Mouse (Mus musculus): ENCODE measurements at regions not wholly inside any gene's neighbourhood (a gene's known extent, or its start where the extent isn't known, plus 50 kb on each side); places are given as distances from the start of the nearest gene placed in this dataset.

GRCm38 (mm10) chr13:28792461-28793165 is 160.9 kb downstream of the Sox4 start:
- H3K4me3 ChIP-seq (ENCODE audit: low read length): no peak overlapping the region
- H3K4me2 ChIP-seq (ENCODE audit: low read depth, low read length): no peak overlapping the region
- DNase-seq (ENCODE audit: low spot score) (peak; percentile 81), ATAC-seq (0 out of 2 replicates have a peak, but pooled peaks have one; percentile 21)
- peaks cover 8% of the 10 kb centered on the region; the same call in 1 of the 2 replicates for H3K4me1 ChIP-seq (ENCODE audit: insufficient read depth, low read length)
- H3K9me3 ChIP-seq (ENCODE audit: low read length): no peaks in the 10 kb centered on the region
- no peaks in the 10 kb centered on the region for H3K27me3 ChIP-seq (ENCODE audit: insufficient read depth, low read length)
- no peak for TF ChIP-seq CTCF (IDR thresholded peaks at IDR 0.05; ENCODE audit: low read depth)
- WGBS: 35% methylated on average over 12 of the region's 12 CpGs
- no peaks in the 10 kb centered on the region for H3K36me3 ChIP-seq (ENCODE audit: insufficient read depth, low read length)
- no peak overlapping the region for H3K9ac ChIP-seq (replicated peaks; ENCODE audit: low read length)
- 0 out of 2 replicates have a peak overlapping the region, but pooled peaks have one; percentile 16 for H3K27ac ChIP-seq

DNA sequence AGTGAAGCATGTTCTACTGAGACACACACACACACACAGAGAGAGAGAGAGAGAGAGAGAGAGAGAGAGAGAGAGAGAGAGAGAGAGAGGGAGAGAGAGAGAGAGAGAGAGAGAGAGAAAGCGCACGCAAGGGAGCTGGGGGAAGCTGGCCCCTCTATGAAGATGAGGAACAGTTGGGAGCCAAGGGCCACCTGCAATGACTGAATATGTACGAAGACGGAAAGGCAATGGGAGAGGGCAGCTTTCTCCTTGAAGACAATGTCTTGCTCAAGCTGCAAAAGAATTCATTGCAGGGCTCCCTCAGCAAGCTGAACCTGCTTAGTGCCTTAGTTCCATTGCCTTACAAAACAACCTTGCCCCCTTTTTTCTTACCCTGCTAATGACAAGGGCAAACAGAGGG is 163.1 kb downstream of the Sox4 start:
- Histone ChIP-seq H3K27me3 (ENCODE audit: insufficient read depth, low read length) (no peaks in the 10 kb centered on the region), H3K36me3 (ENCODE audit: insufficient read depth, low read length) (no peaks in the 10 kb centered on the region), H3K9me3 (ENCODE audit: low read length) (no peaks in the 10 kb centered on the region), H3K4me3 (ENCODE audit: low read length) (no peak overlapping the region), H3K4me2 (ENCODE audit: low read depth, low read length) (no peak overlapping the region), H3K9ac (replicated peaks; ENCODE audit: low read length) (no peak overlapping the region), H3K27ac (no peak overlapping the region), H3K4me1 (ENCODE audit: insufficient read depth, low read length) (peaks cover 8% of the 10 kb centered on the region; the same call in 1 of the 2 replicates)
- no peak for TF ChIP-seq CTCF (IDR thresholded peaks at IDR 0.05; ENCODE audit: low read depth)
- 54% methylated on average over 4 of the region's 4 CpGs for WGBS
- no peak for DNase-seq (ENCODE audit: low spot score)
- ATAC-seq: no peak

DNA sequence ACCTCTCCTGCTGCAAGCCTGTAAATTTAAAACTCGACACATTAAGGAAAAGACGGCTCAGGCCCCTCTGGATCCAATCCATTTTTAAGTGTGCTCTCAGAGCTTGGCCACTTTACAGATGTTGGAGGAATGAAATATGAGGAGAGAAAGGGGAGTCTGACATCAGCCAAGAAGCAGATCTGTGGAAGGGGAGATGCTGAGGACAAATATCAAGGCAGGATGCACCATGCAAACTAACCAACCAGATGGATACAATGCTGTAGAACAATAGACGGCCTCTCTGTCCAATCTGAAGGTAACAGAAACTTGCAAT is 166.2 kb downstream of the Sox4 start:
- H3K27me3 ChIP-seq (ENCODE audit: insufficient read depth, low read length): no peaks in the 10 kb centered on the region
- 26% methylated on average over 3 of the region's 3 CpGs for WGBS
- peak overlapping the region; percentile 37; the same call in 1 of the 2 replicates for H3K27ac ChIP-seq
- no peak overlapping the region for H3K9ac ChIP-seq (replicated peaks; ENCODE audit: low read length)
- ATAC-seq (no peak), DNase-seq (ENCODE audit: low spot score) (no peak)
- H3K4me2 ChIP-seq (ENCODE audit: low read depth, low read length): 0 out of 2 replicates have a peak overlapping the region, but pooled peaks have one; percentile 3
- peaks cover 4% of the 10 kb centered on the region; the same call in 1 of the 2 replicates for H3K4me1 ChIP-seq (ENCODE audit: insufficient read depth, low read length)
- no peak overlapping the region for H3K4me3 ChIP-seq (ENCODE audit: low read length)
- no peaks in the 10 kb centered on the region for H3K9me3 ChIP-seq (ENCODE audit: low read length)
- no peaks in the 10 kb centered on the region for H3K36me3 ChIP-seq (ENCODE audit: insufficient read depth, low read length)
- TF ChIP-seq CTCF (IDR thresholded peaks at IDR 0.05; ENCODE audit: low read depth): no peak

- 21% methylated on average over 9 of the region's 9 CpGs for WGBS
- Histone ChIP-seq H3K4me1 (ENCODE audit: insufficient read depth, low read length) (peaks cover 6% of the 10 kb centered on the region; the same call in 1 of the 2 replicates), H3K9ac (replicated peaks; ENCODE audit: low read length) (no peak overlapping the region), H3K9me3 (ENCODE audit: low read length) (no peaks in the 10 kb centered on the region), H3K4me3 (ENCODE audit: low read length) (no peak overlapping the region), H3K36me3 (ENCODE audit: insufficient read depth, low read length) (no peaks in the 10 kb centered on the region), H3K27ac (peak overlapping the region; percentile 37; the same call in 1 of the 2 replicates), H3K27me3 (ENCODE audit: insufficient read depth, low read length) (no peaks in the 10 kb centered on the region), H3K4me2 (ENCODE audit: low read depth, low read length) (0 out of 2 replicates have a peak overlapping the region, but pooled peaks have one; percentile 3)
- DNase-seq (ENCODE audit: low spot score) (peak; percentile 75), ATAC-seq (peak; percentile 41; the same call in 1 of the 2 replicates)
- TF ChIP-seq CTCF (IDR thresholded peaks at IDR 0.05; ENCODE audit: low read depth): no peak
These were observed 166.7 kb downstream of the Sox4 start for GRCm38 (mm10) chr13:28786629-28787330.

GRCm38 (mm10) chr13:28782497-28783246 is 170.8 kb downstream of the Sox4 start:
- Histone ChIP-seq H3K4me1 (ENCODE audit: insufficient read depth, low read length) (peaks cover 10% of the 10 kb centered on the region; the same call in 1 of the 2 replicates), H3K4me2 (ENCODE audit: low read depth, low read length) (no peak overlapping the region), H3K4me3 (ENCODE audit: low read length) (no peak overlapping the region), H3K27me3 (ENCODE audit: insufficient read depth, low read length) (no peaks in the 10 kb centered on the region), H3K36me3 (ENCODE audit: insufficient read depth, low read length) (no peaks in the 10 kb centered on the region), H3K9ac (replicated peaks; ENCODE audit: low read length) (no peak overlapping the region), H3K27ac (0 out of 2 replicates have a peak overlapping the region, but pooled peaks have one; percentile 41), H3K9me3 (ENCODE audit: low read length) (no peaks in the 10 kb centered on the region)
- ATAC-seq (no peak), DNase-seq (ENCODE audit: low spot score) (no peak)
- 24% methylated on average over 10 of the region's 10 CpGs for WGBS
- no peak for TF ChIP-seq CTCF (IDR thresholded peaks at IDR 0.05; ENCODE audit: low read depth)

DNA sequence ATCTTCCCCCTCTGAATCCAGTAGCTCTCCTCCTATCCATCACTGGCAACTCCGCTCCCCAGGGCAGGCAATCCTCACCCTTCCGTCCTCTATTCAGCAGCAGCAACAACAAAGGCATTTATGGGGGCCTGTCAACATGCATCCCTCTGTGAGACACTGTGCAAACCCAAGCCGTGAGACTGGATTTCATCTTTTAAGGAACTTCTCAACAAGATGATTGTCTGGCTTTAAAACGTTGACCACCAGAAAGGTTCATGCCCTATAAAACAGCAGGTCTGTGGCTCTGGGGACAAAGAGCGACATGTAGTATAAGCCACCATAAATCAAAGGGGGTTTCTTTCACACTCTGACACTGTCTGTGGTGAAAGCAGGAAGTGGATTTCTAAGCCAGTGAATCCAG is 171.4 kb downstream of the Sox4 start:
- DNase-seq (ENCODE audit: low spot score) (no peak), ATAC-seq (0 out of 2 replicates have a peak, but pooled peaks have one; percentile 41)
- H3K36me3 ChIP-seq (ENCODE audit: insufficient read depth, low read length): no peaks in the 10 kb centered on the region
- TF ChIP-seq CTCF (IDR thresholded peaks at IDR 0.05; ENCODE audit: low read depth): no peak
- peaks cover 10% of the 10 kb centered on the region; the same call in 1 of the 2 replicates for H3K4me1 ChIP-seq (ENCODE audit: insufficient read depth, low read length)
- WGBS: 21% methylated on average over 5 of the region's 5 CpGs
- H3K27me3 ChIP-seq (ENCODE audit: insufficient read depth, low read length): no peaks in the 10 kb centered on the region
- H3K9ac ChIP-seq (replicated peaks; ENCODE audit: low read length): no peak overlapping the region
- H3K9me3 ChIP-seq (ENCODE audit: low read length): no peaks in the 10 kb centered on the region
- no peak overlapping the region for H3K4me2 ChIP-seq (ENCODE audit: low read depth, low read length)
- peak overlapping the region; percentile 41; the same call in 1 of the 2 replicates for H3K27ac ChIP-seq
- no peak overlapping the region for H3K4me3 ChIP-seq (ENCODE audit: low read length)

All from hindbrain, postnatal 0 days (tissue).